Mouse (Mus musculus): Measurements from ENCODE around the gene Blnk.

DNA sequence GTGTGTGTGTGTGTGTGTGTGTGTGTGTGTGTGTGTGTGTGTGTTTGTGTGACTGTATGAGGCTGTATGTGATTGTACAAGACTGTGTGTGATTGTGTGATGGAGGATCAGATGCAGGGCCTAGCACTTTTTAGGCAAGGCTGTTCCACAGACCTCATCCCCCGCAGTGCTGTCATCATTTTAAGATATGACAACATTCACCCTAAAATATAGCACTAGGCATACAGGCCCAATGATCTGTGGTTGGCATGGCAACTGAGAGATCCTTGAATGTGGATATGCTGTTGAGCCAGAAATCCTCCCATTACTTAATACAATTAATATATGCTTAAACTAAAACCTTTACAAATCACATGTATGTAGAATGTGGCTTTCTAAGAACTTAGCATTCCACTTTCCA, 9.8 kb downstream of the Blnk start:
- TF ChIP-seq GATA1 (IDR thresholded peaks at IDR 0.05; ENCODE audit: low read length) (no peak), TAL1 (IDR thresholded peaks at IDR 0.05; ENCODE audit: low read length) (no peak)
